Comparison of ENCODE assay signal across 15 mouse cellular contexts in the genomic region with DNA sequence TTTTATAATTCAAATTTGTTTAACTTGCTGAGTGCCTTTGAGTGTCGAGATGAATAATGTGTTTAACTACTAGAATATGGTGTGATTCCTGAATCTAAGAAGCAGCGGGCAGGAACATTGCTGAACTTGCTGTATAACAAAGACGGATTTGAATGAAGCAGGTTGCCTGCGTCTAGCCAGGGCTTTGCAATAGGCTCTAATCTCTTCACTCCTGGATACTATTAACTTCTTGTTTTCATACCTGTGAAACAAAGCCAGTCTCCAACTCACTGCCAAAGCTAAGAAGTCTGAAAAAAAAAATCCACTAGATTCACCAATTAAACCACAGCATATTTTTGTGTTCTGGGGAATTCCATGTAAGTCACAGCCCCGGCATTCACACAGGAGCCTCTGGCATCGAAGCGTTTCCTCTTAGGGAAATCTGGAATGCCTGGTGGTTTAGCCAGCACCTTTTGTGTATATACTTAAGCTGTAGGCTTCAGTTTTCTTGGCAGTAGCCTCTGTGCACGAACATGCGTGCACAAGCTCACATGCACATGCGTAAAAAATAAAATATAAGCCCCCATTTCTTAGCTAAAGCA.
DNase-seq lines count a peak whose midpoint lies in the region; ATAC-seq and TF ChIP-seq lines count a peak whose summit lies in the region.
"Had no signal": no experiment of that assay in that cellular context is flagged by ENCODE, and none has a peak within 500 bp of the region (broad histone marks: within the 10 kb centered on the region; RNA-seq: fewer than 3 reads in every experiment).

No protein-coding gene starts in this region.

- no peak overlapping the region for H3K4me2 ChIP-seq in embryonic facial prominence, embryonic 13.5 days
- H3K4me2 ChIP-seq in stomach, embryonic 14.5 days (replicated peaks; ENCODE audit: low read depth, low read length): no peak overlapping the region
- no peak overlapping the region for H3K4me2 ChIP-seq in stomach, postnatal 0 days (replicated peaks; ENCODE audit: low read depth)
- no peak overlapping the region for H3K4me2 ChIP-seq in limb, embryonic 11.5 days (ENCODE audit: low read depth, severe bottlenecking)
- H3K4me2 ChIP-seq: embryonic facial prominence, embryonic 12.5 days had no signal

- H3K27me3 ChIP-seq in embryonic facial prominence, embryonic 13.5 days: no peaks in the 10 kb centered on the region
- H3K27me3 ChIP-seq in embryonic facial prominence, embryonic 10.5 days (replicated peaks; ENCODE audit: low read depth, poor library complexity, severe bottlenecking): no peaks in the 10 kb centered on the region
- H3K27me3 ChIP-seq in stomach, embryonic 14.5 days (ENCODE audit: control insufficient read depth, insufficient read depth, low read length): no peaks in the 10 kb centered on the region
- H3K27me3 ChIP-seq in stomach, postnatal 0 days (ENCODE audit: control insufficient read depth, insufficient read depth, low read length): no peaks in the 10 kb centered on the region
- no peaks in the 10 kb centered on the region for H3K27me3 ChIP-seq in limb, embryonic 11.5 days (ENCODE audit: control insufficient read depth, insufficient read depth, low read length)
- H3K27me3 ChIP-seq: embryonic facial prominence, embryonic 12.5 days had no signal

- no peak for ATAC-seq in embryonic facial prominence, embryonic 13.5 days (ENCODE audit: insufficient number of reproducible peaks, insufficient read depth, low FRiP score, low TSS enrichment, low read depth)
- ATAC-seq in stomach, embryonic 14.5 days (ENCODE audit: insufficient number of reproducible peaks, insufficient read depth, low FRiP score, low read depth): no peak
- ATAC-seq in stomach, postnatal 0 days (ENCODE audit: low FRiP score, low TSS enrichment): no peak
- no peak for ATAC-seq in limb, embryonic 11.5 days (ENCODE audit: insufficient number of reproducible peaks, low FRiP score, low TSS enrichment, low read depth)
- ATAC-seq: activated CD4-positive, CD25-positive, alpha-beta regulatory T cell, adult 4 months; intestine, postnatal 0 days had no signal

- peaks cover 19% of the 10 kb centered on the region for H3K36me3 ChIP-seq in embryonic facial prominence, embryonic 13.5 days
- H3K36me3 ChIP-seq in embryonic facial prominence, embryonic 10.5 days (replicated peaks): peaks cover 19% of the 10 kb centered on the region
- H3K36me3 ChIP-seq in stomach, embryonic 14.5 days (ENCODE audit: control insufficient read depth, insufficient read depth, low read length): peaks cover 3% of the 10 kb centered on the region; the same call in 1 of the 2 replicates
- H3K36me3 ChIP-seq in stomach, postnatal 0 days (ENCODE audit: control insufficient read depth, insufficient read depth, low read length): 0 out of 2 replicates have a peak, but pooled peaks cover 1% of the 10 kb centered on the region
- no peaks in the 10 kb centered on the region; the same call in 1 of the 2 replicates for H3K36me3 ChIP-seq in limb, embryonic 11.5 days (ENCODE audit: control insufficient read depth, insufficient read depth, low read length)

- WGBS in embryonic facial prominence, embryonic 13.5 days: 49% methylated on average over 10 of the region's 10 CpGs
- WGBS in embryonic facial prominence, embryonic 10.5 days: 75% methylated on average over 10 of the region's 10 CpGs
- WGBS in stomach, embryonic 14.5 days: 60% methylated on average over 10 of the region's 10 CpGs
- WGBS in stomach, postnatal 0 days: 51% methylated on average over 10 of the region's 10 CpGs
- 46% methylated on average over 10 of the region's 10 CpGs for WGBS in limb, embryonic 11.5 days

- no peaks in the 10 kb centered on the region for H3K9me3 ChIP-seq in embryonic facial prominence, embryonic 13.5 days
- H3K9me3 ChIP-seq in embryonic facial prominence, embryonic 10.5 days: no peaks in the 10 kb centered on the region
- no peaks in the 10 kb centered on the region for H3K9me3 ChIP-seq in stomach, embryonic 14.5 days (ENCODE audit: control insufficient read depth, low read depth, low read length)
- H3K9me3 ChIP-seq in stomach, postnatal 0 days (ENCODE audit: control insufficient read depth, low read length): no peaks in the 10 kb centered on the region
- no peaks in the 10 kb centered on the region for H3K9me3 ChIP-seq in limb, embryonic 11.5 days (ENCODE audit: control insufficient read depth, low read length)
- H3K9me3 ChIP-seq: embryonic facial prominence, embryonic 12.5 days had no signal

- peak overlapping the region; percentile 44; the same call in 1 of the 2 replicates for H3K27ac ChIP-seq in embryonic facial prominence, embryonic 13.5 days
- no peak overlapping the region for H3K27ac ChIP-seq in embryonic facial prominence, embryonic 10.5 days (replicated peaks)
- peak overlapping the region; percentile 10; the same call in 1 of the 2 replicates for H3K27ac ChIP-seq in stomach, embryonic 14.5 days (ENCODE audit: low read length)
- H3K27ac ChIP-seq in stomach, postnatal 0 days (replicated peaks): no peak overlapping the region
- peak overlapping the region; percentile 48; the same call in 1 of the 2 replicates for H3K27ac ChIP-seq in limb, embryonic 11.5 days (replicated peaks; ENCODE audit: low read depth, low read length)
- H3K27ac ChIP-seq: embryonic facial prominence, embryonic 12.5 days; gastrocnemius, adult 2 months had no signal

- no peak for TF ChIP-seq EP300 in stomach, postnatal 0 days (optimal IDR thresholded peaks at IDR 0.05)

- H3K4me3 ChIP-seq in embryonic facial prominence, embryonic 13.5 days: no peak overlapping the region
- H3K4me3 ChIP-seq in embryonic facial prominence, embryonic 10.5 days: no peak overlapping the region
- H3K4me3 ChIP-seq in stomach, embryonic 14.5 days (ENCODE audit: low read depth, low read length): no peak overlapping the region
- no peak overlapping the region for H3K4me3 ChIP-seq in stomach, postnatal 0 days (ENCODE audit: low read depth, low read length)
- H3K4me3 ChIP-seq in limb, embryonic 11.5 days (ENCODE audit: low read depth, low read length): no peak overlapping the region
- H3K4me3 ChIP-seq: embryonic facial prominence, embryonic 12.5 days; gastrocnemius, adult 2 months; myocyte had no signal

- H3K9ac ChIP-seq in embryonic facial prominence, embryonic 13.5 days: no peak overlapping the region
- no peak overlapping the region for H3K9ac ChIP-seq in stomach, embryonic 14.5 days (replicated peaks; ENCODE audit: low read depth, low read length)
- no peak overlapping the region for H3K9ac ChIP-seq in stomach, postnatal 0 days (ENCODE audit: low read length)
- H3K9ac ChIP-seq in limb, embryonic 11.5 days (ENCODE audit: low read length): no peak overlapping the region
- H3K9ac ChIP-seq: embryonic facial prominence, embryonic 12.5 days had no signal

- DNase-seq in embryonic facial prominence, embryonic 10.5 days (ENCODE audit: low spot score): no peak
- no peak for DNase-seq in stomach, postnatal 0 days (ENCODE audit: low spot score)
- DNase-seq in limb, embryonic 11.5 days (ENCODE audit: low spot score): peak; percentile 50
- no peak for DNase-seq in urinary bladder, postnatal 4 days (ENCODE audit: low spot score in 2 of 2)
- no peak for DNase-seq in frontal cortex, postnatal 10 days (ENCODE audit: low spot score in 2 of 2)
- no peak for DNase-seq in frontal cortex, postnatal 36 days (ENCODE audit: low spot score in 2 of 2)
- DNase-seq: gastrocnemius, adult 2 months; liver; thymus, postnatal 14 days had no signal

- peaks cover 19% of the 10 kb centered on the region for H3K4me1 ChIP-seq in embryonic facial prominence, embryonic 13.5 days
- H3K4me1 ChIP-seq in embryonic facial prominence, embryonic 10.5 days: no peaks in the 10 kb centered on the region
- H3K4me1 ChIP-seq in stomach, embryonic 14.5 days (ENCODE audit: control insufficient read depth, insufficient read depth, low read length): no peaks in the 10 kb centered on the region
- H3K4me1 ChIP-seq in stomach, postnatal 0 days (replicated peaks; ENCODE audit: control insufficient read depth, insufficient read depth): 0 out of 2 replicates have a peak, but pooled peaks cover 2% of the 10 kb centered on the region
- no peaks in the 10 kb centered on the region for H3K4me1 ChIP-seq in limb, embryonic 11.5 days (ENCODE audit: control insufficient read depth, insufficient read depth, low read length)
- H3K4me1 ChIP-seq: embryonic facial prominence, embryonic 12.5 days had no signal

- TF ChIP-seq CTCF in stomach, postnatal 0 days (IDR thresholded peaks at IDR 0.05; ENCODE audit: low read depth): no peak

Comparison
In these comparisons a context has a peak if more than half of its experiments do, and no peak if none do; other contexts are left out.
1. H3K27ac ChIP-seq: peak in embryonic facial prominence, embryonic 13.5 days (single experiment), stomach, embryonic 14.5 days (single experiment) and limb, embryonic 11.5 days (single experiment); none in embryonic facial prominence, embryonic 10.5 days (single experiment) and stomach, postnatal 0 days (single experiment).